Mouse (Mus musculus): ENCODE data around the gene Igfbp1. TPM values are rescaled to one million over a fixed set of nuclear protein-coding genes. Genes with fewer than 3 reads are reported as not detected.

The Igfbp1 gene
- not detected for polyA plus RNA-seq (2017; shearing (Covaris generic))

DNA sequence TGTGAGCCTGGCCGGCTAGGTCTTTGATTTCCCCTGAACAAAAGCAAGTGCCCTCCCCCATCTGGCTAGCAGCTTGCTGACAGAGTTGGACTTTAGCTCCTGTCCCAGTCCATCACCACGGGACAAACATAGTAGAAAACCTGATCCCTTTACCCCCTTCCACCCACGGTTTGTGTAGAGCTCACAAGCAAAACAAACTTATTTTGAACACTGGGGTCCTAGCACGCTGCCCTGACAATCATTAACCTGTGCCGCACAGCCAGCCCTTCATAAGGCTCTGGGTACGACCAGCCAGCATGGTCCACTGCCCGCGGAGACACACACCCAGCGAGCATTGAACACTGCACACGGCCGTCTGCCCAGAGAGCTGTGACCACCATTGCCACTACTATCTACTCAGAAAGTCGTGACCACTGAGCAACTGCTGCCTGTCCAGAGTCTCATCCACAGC, at the start of gene Igfbp1:
Igfbp1 (plus strand) TSS at position 292 of the 451 bp plus-strand sequence.

DNA sequence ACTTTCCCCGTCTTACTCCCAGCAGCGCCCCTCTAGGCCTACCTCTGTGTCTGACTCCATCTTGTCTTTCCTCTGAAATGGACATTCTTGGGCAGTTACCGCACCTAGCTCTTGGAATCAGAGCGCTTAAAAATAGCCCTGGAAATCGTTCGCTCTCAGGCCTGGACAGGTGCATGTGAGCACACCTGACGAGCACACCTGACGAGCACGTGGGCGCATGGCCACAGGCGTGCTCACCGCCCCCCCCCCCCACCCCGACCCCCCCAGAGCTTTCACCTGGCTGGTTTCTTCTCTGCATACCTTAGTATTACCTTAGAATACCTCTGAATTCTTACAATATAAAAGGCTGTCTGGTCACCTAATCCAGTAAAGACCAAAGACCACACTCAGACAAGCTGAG, 9.1 kb upstream of the Igfbp1 start, which contains the start of gene Gm11985:
Gm11985 (minus strand) TSS at position 101 of the 400 bp plus-strand sequence.

GRCm38 (mm10) chr11:7213501-7214341, 16.1 kb downstream of the Igfbp1 start, which contains the start of gene Igfbp3:
Igfbp3 (minus strand) TSS chr11:7213923.

Other genes with a start within 250 kb of the Igfbp1 start
- gene Adcy1, start 134.3 kb upstream of the Igfbp1 start, polyA plus RNA-seq (2017; shearing (Covaris generic)) = 0.13 TPM
- not detected for gene Gm11985, start 9.2 kb upstream of the Igfbp1 start, polyA plus RNA-seq (2017; shearing (Covaris generic))
- not detected for gene Igfbp3, start 16.1 kb downstream of the Igfbp1 start, polyA plus RNA-seq (2017; shearing (Covaris generic))

All from activated CD4-positive, CD25-positive, alpha-beta regulatory T cell, adult 9 weeks (primary cell).